ENCODE assay signal across 24 mouse cellular contexts in the genomic region with DNA sequence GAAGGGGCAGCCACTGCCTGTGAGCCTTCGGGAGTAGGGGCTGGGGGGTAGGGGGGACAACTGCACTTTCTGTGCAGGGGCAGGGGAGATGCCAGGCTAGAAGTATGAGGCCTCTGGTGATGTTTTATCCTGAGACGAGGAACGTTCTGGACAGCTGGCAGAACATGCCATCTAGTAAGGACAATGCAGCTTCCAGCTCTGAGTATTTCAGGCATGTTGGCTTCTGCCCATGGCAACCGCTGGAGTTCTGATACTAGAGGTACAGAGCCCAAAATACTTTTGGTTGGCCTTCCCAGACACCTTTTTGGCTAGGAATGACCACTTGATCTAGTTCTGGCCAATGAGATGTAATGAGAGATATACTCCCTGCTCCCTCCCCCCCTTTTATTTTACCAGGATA. TPM values are rescaled to one million over a fixed set of nuclear protein-coding genes. Genes with fewer than 3 reads are reported as not detected.
A peak's percentile ranks its signal among the peaks of the same experiment; 100 is the strongest.
DNase-seq lines count a peak whose midpoint lies in the region; ATAC-seq lines count a peak whose summit lies in the region.
"Had no signal": no experiment of that assay in that cellular context is flagged by ENCODE, and none has a peak within 500 bp of the region (broad histone marks: within the 10 kb centered on the region; RNA-seq: fewer than 3 reads in every experiment).

No protein-coding gene starts in this region.

- H3K27me3 ChIP-seq in heart, embryonic 11.5 days (ENCODE audit: control insufficient read depth, insufficient read depth, low read length), result peaks cover 2% of the 10 kb centered on the region; the same call in 1 of the 2 replicates
- peaks cover 62% of the 10 kb centered on the region for H3K27me3 ChIP-seq in heart, embryonic 10.5 days (ENCODE audit: insufficient read depth, poor library complexity, severe bottlenecking)
- peaks cover 5% of the 10 kb centered on the region; the same call in 1 of the 2 replicates for H3K27me3 ChIP-seq in midbrain, embryonic 15.5 days (replicated peaks)
- H3K27me3 ChIP-seq: embryonic facial prominence, embryonic 15.5 days had no signal

- ATAC-seq in heart, embryonic 11.5 days (replicated peaks; ENCODE audit: insufficient number of reproducible peaks, low FRiP score, low TSS enrichment), result no peak
- no peak for ATAC-seq in midbrain, embryonic 15.5 days (replicated peaks)
- ATAC-seq: activated CD4-positive, CD25-positive, alpha-beta regulatory T cell, adult 4 months; forebrain, embryonic 15.5 days; inflammation-experienced regulatory T-cells, adult 6 months; intestine, postnatal 0 days; Patski had no signal

- WGBS in heart, embryonic 11.5 days (ENCODE audit: insufficient replicate concordance), result 60% methylated on average over 4 of the region's 4 CpGs
- 70% methylated on average over 4 of the region's 4 CpGs for WGBS in heart, embryonic 10.5 days
- WGBS in midbrain, embryonic 15.5 days, result 60% methylated on average over 4 of the region's 4 CpGs

- no peak overlapping the region for H3K27ac ChIP-seq in heart, embryonic 11.5 days (ENCODE audit: low read depth, low read length)
- peak overlapping the region; percentile 22; the same call in 1 of the 2 replicates for H3K27ac ChIP-seq in heart, embryonic 10.5 days
- H3K27ac ChIP-seq in midbrain, embryonic 15.5 days, result no peak overlapping the region
- H3K27ac ChIP-seq: embryonic facial prominence, embryonic 15.5 days; forebrain, embryonic 15.5 days; heart, embryonic 13.5 days had no signal

- peaks cover 3% of the 10 kb centered on the region; the same call in 1 of the 2 replicates for H3K4me1 ChIP-seq in heart, embryonic 11.5 days (ENCODE audit: control insufficient read depth, insufficient read depth, low read length)
- H3K4me1 ChIP-seq in heart, embryonic 10.5 days, result peaks cover 32% of the 10 kb centered on the region
- no peaks in the 10 kb centered on the region for H3K4me1 ChIP-seq in midbrain, embryonic 15.5 days
- H3K4me1 ChIP-seq: embryonic facial prominence, embryonic 15.5 days; forebrain, embryonic 15.5 days had no signal

- no peaks in the 10 kb centered on the region for H3K36me3 ChIP-seq in heart, embryonic 11.5 days (ENCODE audit: control insufficient read depth, insufficient read depth, low read length)
- H3K36me3 ChIP-seq in heart, embryonic 10.5 days, result no peaks in the 10 kb centered on the region
- H3K36me3 ChIP-seq in midbrain, embryonic 15.5 days (replicated peaks), result no peaks in the 10 kb centered on the region
- H3K36me3 ChIP-seq: embryonic facial prominence, embryonic 15.5 days; forebrain, embryonic 15.5 days; heart, embryonic 13.5 days had no signal

- H3K9ac ChIP-seq in heart, embryonic 11.5 days (ENCODE audit: low read depth, low read length), result no peak overlapping the region
- no peak overlapping the region for H3K9ac ChIP-seq in midbrain, embryonic 15.5 days
- H3K9ac ChIP-seq: embryonic facial prominence, embryonic 15.5 days; forebrain, embryonic 15.5 days; heart, embryonic 13.5 days had no signal

- intact Hi-C loops in heart, postnatal 14 days (cut with DNase I), result no loop called here

- peak; percentile 52 to 75 for DNase-seq in heart, adult 18-20 months
- DNase-seq in fibroblast of lung, adult 2 months (ENCODE audit: low read depth), result peak; percentile 12
- DNase-seq in heart, embryonic 10.5 days (ENCODE audit: low spot score), result no peak
- peak; percentile 20 to 58 for DNase-seq in heart, postnatal 14 days
- no peak for DNase-seq in MN1 (ENCODE audit: low spot score)
- DNase-seq in cerebellum, postnatal 25 days, result no peak
- DNase-seq: adrenal gland, adult 2 months; adrenal gland, postnatal 25 days; cerebellum, adult 2 months; cerebellum, postnatal 10 days; embryo, embryonic 11 days; gastrocnemius, postnatal 36 days had no signal

- H3K4me3 ChIP-seq in heart, embryonic 11.5 days (ENCODE audit: low read depth, low read length), result no peak overlapping the region
- H3K4me3 ChIP-seq in heart, embryonic 10.5 days, result no peak overlapping the region
- H3K4me3 ChIP-seq in midbrain, embryonic 15.5 days, result no peak overlapping the region
- H3K4me3 ChIP-seq: embryonic facial prominence, embryonic 15.5 days; erythroblast, embryonic 14.5 days; forebrain, embryonic 15.5 days; heart, embryonic 13.5 days had no signal

- no peak overlapping the region for H3K4me2 ChIP-seq in heart, embryonic 11.5 days
- no peak overlapping the region for H3K4me2 ChIP-seq in midbrain, embryonic 15.5 days
- H3K4me2 ChIP-seq: embryonic facial prominence, embryonic 15.5 days; forebrain, embryonic 15.5 days; heart, embryonic 13.5 days had no signal

- no peaks in the 10 kb centered on the region for H3K9me3 ChIP-seq in heart, embryonic 11.5 days (replicated peaks; ENCODE audit: control insufficient read depth, low read length)
- no peaks in the 10 kb centered on the region for H3K9me3 ChIP-seq in heart, embryonic 10.5 days
- H3K9me3 ChIP-seq in midbrain, embryonic 15.5 days, result no peaks in the 10 kb centered on the region
- H3K9me3 ChIP-seq: embryonic facial prominence, embryonic 15.5 days; forebrain, embryonic 15.5 days; heart, embryonic 13.5 days had no signal

RNA-seq across cellular contexts. Expression of a gene that starts 52.5 kb away (rescaled TPM):
- total RNA-seq in heart, adult 18-20 months (2021), result 10 to 100 TPM; 21.2 to 26.3 TPM
- 7.9 and 8.6 TPM in 2 replicates for polyA plus RNA-seq in heart, embryonic 11.5 days (2014; fragmentation: Nextera tagmentation; extraction: Ambion mirVana)
- polyA plus RNA-seq in heart, embryonic 10.5 days (2016; fragmentation: Nextera tagmentation; extraction: Ambion mirVana), result 13.5 and 13.6 TPM in 2 replicates
- total RNA-seq in heart, postnatal 14 days (2021), result 10 to 100 TPM; 22.5 to 31.6 TPM
- polyA plus RNA-seq in midbrain, embryonic 15.5 days (2015; fragmentation: Nextera tagmentation; extraction: Ambion mirVana), result 22.1 and 26.1 TPM in 2 replicates
- total RNA-seq: common myeloid progenitor, adult 5-6 weeks; MEL had no signal
- polyA plus RNA-seq: activated CD4-positive, CD25-positive, alpha-beta regulatory T cell, adult 4 months; erythroblast, embryonic 14.5 days; inflammation-experienced regulatory T-cells, adult 6 months had no signal

Comparison
In these comparisons a context has a peak if more than half of its experiments do, and no peak if none do; other contexts are left out.
1. DNase-seq: peak in heart, adult 18-20 months (2 of 2), fibroblast of lung, adult 2 months (single experiment) and heart, postnatal 14 days (2 of 2); none in heart, embryonic 10.5 days (single experiment), MN1 (single experiment) and cerebellum, postnatal 25 days (0 of 2).